Mouse (Mus musculus): Measurements from ENCODE around the gene Mob2. TPM values are rescaled to one million over a fixed set of nuclear protein-coding genes. Genes with fewer than 3 reads are reported as not detected.

The Mob2 gene
- polyA plus RNA-seq, 1 experiment from 2014 or later: 53.4 TPM

DNA sequence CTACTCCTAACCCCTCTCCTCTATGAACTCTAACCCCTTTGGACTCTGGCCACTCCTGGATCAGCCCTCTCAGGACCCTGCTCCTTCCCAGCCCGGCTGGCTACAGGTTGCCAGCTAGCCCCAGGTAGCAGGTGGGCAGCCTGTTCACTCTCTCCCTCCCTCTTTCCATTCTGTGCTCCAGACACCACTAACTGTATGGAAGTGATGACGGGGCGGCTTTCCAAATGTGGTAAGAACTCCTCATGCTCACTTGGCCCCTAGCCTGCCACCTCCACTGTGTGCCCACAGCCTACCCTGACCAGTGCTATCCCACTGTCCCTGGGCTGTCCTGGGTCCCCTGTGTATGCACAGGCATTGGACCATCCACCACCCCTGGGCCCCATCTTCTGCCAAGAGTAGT is 60.2 kb downstream of the Mob2 start:
- peaks cover 70% of the 10 kb centered on the region for H3K36me3 ChIP-seq
- WGBS: 92% methylated on average over 3 of the region's 3 CpGs
- H3K9me3 ChIP-seq: no peaks in the 10 kb centered on the region
- H3K4me2 ChIP-seq: no peak overlapping the region
- no peak overlapping the region for H3K4me3 ChIP-seq
- 0 out of 2 replicates have a peak overlapping the region, but pooled peaks have one; percentile 8 for H3K27ac ChIP-seq (replicated peaks)
- H3K4me1 ChIP-seq (replicated peaks): no peaks in the 10 kb centered on the region
- no peak for ATAC-seq (ENCODE audit: low FRiP score, low read depth)
- H3K27me3 ChIP-seq: no peaks in the 10 kb centered on the region
- no peak overlapping the region for H3K9ac ChIP-seq

DNA sequence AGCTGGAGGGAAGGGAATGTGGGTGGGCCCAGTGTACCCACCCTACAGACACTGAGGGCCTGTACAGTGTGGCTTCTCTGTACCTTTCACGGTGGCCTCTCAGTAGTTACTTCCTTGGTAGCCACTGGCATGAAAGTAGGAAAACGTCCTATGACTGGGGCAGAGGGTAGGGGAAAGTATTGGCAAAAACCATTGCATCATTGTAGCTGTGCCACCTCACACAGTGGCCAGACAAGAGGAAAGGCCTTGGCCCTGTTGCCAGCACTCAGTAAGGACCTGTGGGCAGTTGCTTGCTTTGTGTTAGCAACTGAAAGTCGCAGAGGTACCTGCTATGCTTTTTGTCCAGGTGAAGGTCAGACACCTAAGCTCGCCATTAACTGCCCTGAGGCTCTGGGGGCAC is 66.7 kb downstream of the Mob2 start:
- H3K4me2 ChIP-seq: no peak overlapping the region
- no peak overlapping the region for H3K27ac ChIP-seq (replicated peaks)
- H3K36me3 ChIP-seq: peaks cover 79% of the 10 kb centered on the region
- WGBS: 94% methylated on average over 4 of the region's 4 CpGs
- H3K9me3 ChIP-seq: no peaks in the 10 kb centered on the region
- H3K9ac ChIP-seq: no peak overlapping the region
- H3K4me3 ChIP-seq: no peak overlapping the region
- no peak for ATAC-seq (ENCODE audit: low FRiP score, low read depth)
- H3K27me3 ChIP-seq: no peaks in the 10 kb centered on the region
- H3K4me1 ChIP-seq (replicated peaks): no peaks in the 10 kb centered on the region

DNA sequence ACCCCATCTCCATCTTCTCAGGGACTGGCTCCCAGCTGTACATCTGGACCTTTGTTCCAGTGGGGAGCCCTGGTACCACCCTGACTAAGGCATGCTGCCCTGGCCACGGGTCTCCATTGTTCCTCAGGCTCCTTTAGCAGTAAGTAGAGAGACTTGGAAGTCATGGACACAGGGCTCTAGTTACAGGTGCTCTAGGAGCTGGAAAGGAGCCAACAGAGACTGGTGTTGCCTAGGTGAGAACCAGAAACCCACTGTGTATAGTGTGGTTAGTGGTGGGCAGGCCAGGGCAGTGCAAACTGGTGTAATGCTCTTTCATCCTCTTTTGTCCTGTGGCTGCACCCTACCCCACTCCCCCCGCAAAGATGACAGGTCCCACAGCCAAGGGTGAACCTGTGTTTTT is 69.7 kb downstream of the Mob2 start:
- peaks cover 72% of the 10 kb centered on the region for H3K36me3 ChIP-seq
- H3K4me1 ChIP-seq (replicated peaks): no peaks in the 10 kb centered on the region
- no peak overlapping the region for H3K9ac ChIP-seq
- H3K27me3 ChIP-seq: no peaks in the 10 kb centered on the region
- H3K4me2 ChIP-seq: no peak overlapping the region
- ATAC-seq (ENCODE audit: low FRiP score, low read depth): no peak; the same call in 1 of the 2 replicates
- H3K27ac ChIP-seq (replicated peaks): no peak overlapping the region
- no peaks in the 10 kb centered on the region for H3K9me3 ChIP-seq
- 68% methylated on average over 2 of the region's 2 CpGs for WGBS
- no peak overlapping the region for H3K4me3 ChIP-seq

DNA sequence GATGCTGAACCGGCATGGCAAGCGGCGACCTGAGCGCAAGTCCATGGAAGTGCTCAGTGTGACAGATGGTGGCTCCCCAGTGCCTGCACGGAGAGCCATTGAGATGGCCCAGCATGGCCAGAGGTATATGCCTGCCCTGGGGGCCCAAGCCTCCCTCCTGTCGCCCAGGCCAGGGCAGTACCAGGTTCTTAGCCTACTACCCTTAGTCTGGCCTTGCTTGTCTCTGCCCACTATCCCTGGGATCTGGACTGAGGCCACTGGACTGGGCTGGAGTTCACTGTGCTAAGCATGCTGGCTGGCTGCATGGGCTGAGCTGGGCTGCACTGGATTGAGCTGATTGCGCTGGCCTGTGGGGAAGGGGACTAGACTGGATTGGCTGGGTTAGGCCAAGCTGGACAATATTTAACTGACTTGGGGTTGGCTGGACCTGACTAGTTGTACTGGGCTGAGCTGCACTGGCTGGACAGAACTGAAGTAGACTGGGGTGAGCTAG is 72.5 kb downstream of the Mob2 start:
- no peaks in the 10 kb centered on the region for H3K4me1 ChIP-seq (replicated peaks)
- no peaks in the 10 kb centered on the region for H3K27me3 ChIP-seq
- H3K9ac ChIP-seq: no peak overlapping the region
- H3K4me2 ChIP-seq: no peak overlapping the region
- no peak overlapping the region for H3K4me3 ChIP-seq
- no peaks in the 10 kb centered on the region for H3K9me3 ChIP-seq
- peaks cover 55% of the 10 kb centered on the region for H3K36me3 ChIP-seq
- H3K27ac ChIP-seq (replicated peaks): no peak overlapping the region
- no peak for ATAC-seq (ENCODE audit: low FRiP score, low read depth)
- 83% methylated on average over 7 of the region's 7 CpGs for WGBS

DNA sequence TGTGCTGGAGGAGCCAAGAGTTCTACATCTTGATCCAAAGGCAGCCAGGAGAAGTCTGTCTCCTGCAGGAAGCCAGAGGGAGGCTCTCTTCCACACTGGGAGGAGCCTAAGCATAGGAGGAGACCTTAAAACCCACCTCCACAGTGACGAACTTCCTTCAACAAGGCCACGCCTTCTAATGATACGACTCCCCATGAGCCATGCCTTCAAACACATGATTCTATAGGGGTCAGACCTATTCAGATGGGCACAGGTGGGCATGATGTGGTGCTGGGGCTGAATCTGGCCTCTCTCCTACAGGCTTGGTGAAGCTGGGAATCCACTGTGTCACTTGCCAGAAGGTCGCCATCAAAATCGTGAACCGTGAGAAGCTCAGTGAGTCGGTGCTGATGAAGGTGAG is 79.6 kb downstream of the Mob2 start:
- Histone ChIP-seq H3K4me2 (no peak overlapping the region), H3K36me3 (peaks cover 8% of the 10 kb centered on the region), H3K4me1 (replicated peaks) (peaks cover 11% of the 10 kb centered on the region), H3K27me3 (no peaks in the 10 kb centered on the region), H3K27ac (replicated peaks) (no peak overlapping the region), H3K9me3 (no peaks in the 10 kb centered on the region), H3K4me3 (no peak overlapping the region), H3K9ac (no peak overlapping the region)
- no peak for ATAC-seq (ENCODE audit: low FRiP score, low read depth)
- 93% methylated on average over 7 of the region's 7 CpGs for WGBS

DNA sequence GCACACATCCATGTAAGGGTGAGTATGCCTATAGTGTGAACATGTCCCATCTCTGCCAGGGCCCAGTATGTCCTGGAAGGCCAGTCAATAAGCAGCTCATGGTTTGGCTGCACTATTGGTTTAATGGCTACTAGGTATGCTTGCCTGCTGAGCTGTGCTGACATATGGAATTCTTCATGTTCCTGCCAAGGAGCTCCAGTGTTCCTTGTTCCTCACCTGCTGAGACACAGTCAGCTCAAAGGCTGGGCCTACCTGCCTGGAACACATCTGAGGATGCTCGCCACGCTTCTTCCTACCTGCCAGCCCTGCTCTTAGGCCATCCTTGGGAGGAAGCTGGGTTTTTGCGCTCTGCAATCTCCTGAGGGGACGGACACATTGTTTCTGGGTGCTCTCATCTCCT is 81.6 kb downstream of the Mob2 start:
- WGBS: 93% methylated on average over 4 of the region's 4 CpGs
- Histone ChIP-seq H3K27ac (replicated peaks) (no peak overlapping the region), H3K9me3 (no peaks in the 10 kb centered on the region), H3K4me2 (no peak overlapping the region), H3K4me3 (no peak overlapping the region), H3K27me3 (no peaks in the 10 kb centered on the region), H3K4me1 (replicated peaks) (peaks cover 11% of the 10 kb centered on the region), H3K9ac (no peak overlapping the region), H3K36me3 (no peaks in the 10 kb centered on the region)
- no peak for ATAC-seq (ENCODE audit: low FRiP score, low read depth)

DNA sequence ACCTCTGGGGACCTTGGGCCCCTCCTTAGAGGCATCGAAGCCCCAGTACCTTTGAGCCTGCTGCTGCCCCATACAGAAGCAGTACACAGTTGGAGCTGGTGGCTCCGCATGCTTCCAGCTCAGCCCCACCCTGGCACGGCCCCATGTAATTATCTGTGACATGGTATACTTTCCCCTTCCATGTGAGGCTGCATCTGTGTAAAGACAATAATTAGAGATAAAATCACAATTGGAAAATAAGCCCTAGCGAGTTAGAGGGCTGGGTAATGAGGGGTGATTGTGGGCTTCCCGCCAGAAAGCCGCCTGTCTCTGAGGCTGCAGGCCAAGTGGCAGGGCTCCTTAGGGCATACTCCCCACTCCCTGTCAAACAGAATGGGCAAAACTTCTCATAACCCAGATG is 82.9 kb downstream of the Mob2 start:
- Histone ChIP-seq H3K4me3 (no peak overlapping the region), H3K9me3 (no peaks in the 10 kb centered on the region), H3K4me2 (no peak overlapping the region), H3K4me1 (replicated peaks) (peaks cover 15% of the 10 kb centered on the region), H3K27ac (replicated peaks) (no peak overlapping the region), H3K36me3 (no peaks in the 10 kb centered on the region), H3K9ac (no peak overlapping the region), H3K27me3 (no peaks in the 10 kb centered on the region)
- WGBS: 49% methylated on average over 6 of the region's 6 CpGs
- peak; percentile 13; the same call in 1 of the 2 replicates for ATAC-seq (ENCODE audit: low FRiP score, low read depth)

DNA sequence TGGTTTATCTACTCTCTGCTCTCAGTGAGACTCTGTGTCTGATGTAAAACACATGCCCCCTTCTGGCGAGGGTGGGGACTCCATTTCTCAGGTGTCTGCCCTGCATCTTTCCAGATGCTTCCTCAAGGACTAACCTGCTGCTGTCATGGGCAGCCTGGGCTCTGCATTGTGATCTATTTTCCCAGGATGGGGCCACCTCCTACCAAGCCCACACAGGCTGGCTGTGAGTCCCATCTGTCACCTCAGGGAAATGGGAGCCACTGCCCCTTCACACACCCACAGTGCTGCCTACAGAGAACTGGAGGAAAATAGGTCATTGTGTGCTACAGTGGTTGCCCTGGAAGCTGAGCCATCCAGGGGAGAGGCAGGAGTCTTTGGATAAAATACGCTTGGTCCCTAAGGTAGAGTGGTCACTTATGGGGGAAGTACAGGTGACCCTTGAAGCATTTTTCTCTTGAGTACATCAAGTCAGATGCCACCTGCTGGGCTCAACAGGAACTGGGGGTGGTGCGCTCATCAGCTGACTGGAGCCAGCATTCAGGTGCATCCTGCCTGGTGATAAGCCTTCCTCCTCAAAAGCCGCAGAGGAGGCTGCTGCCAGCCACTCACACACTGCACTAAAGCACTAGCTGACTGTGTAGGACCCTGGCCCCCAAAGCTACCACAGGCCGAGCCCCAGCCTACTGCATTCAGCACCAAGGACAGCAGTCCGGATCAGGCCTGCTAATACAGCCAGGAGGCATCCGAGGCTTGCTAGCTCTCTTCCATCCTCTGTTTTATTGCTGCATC is 87.8 kb downstream of the Mob2 start:
- no peaks in the 10 kb centered on the region for H3K9me3 ChIP-seq
- H3K4me1 ChIP-seq (replicated peaks): peaks cover 54% of the 10 kb centered on the region
- no peaks in the 10 kb centered on the region for H3K27me3 ChIP-seq
- H3K9ac ChIP-seq: no peak overlapping the region
- H3K4me2 ChIP-seq: no peak overlapping the region
- no peaks in the 10 kb centered on the region for H3K36me3 ChIP-seq
- WGBS: 51% methylated on average over 7 of the region's 7 CpGs
- no peak overlapping the region for H3K4me3 ChIP-seq
- ATAC-seq (ENCODE audit: low FRiP score, low read depth): 0 out of 2 replicates have a peak, but pooled peaks have one; percentile 17
- H3K27ac ChIP-seq (replicated peaks): no peak overlapping the region

DNA sequence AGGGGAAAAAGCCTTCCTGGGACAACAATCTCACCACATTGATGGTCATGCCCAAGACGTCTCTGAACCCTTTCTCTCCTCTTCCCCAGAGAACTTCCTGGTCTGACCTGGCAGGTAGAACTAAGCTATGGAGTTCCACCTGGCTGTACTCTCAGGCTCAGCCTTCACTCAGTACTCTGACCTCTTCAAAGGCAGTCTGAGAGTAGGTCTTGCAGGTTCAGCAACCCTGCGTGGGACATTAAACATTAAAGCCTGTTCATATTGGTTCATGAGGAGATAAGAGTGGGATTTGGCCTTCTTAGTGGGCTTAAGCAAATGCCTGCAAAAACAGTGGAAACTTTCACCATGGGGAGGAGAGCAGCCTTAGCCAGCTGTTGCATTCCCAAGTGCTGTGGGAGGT is 94.6 kb downstream of the Mob2 start:
- 85% methylated on average over 2 of the region's 2 CpGs for WGBS
- no peak overlapping the region for H3K9ac ChIP-seq
- no peak overlapping the region for H3K4me2 ChIP-seq
- no peaks in the 10 kb centered on the region for H3K27me3 ChIP-seq
- H3K9me3 ChIP-seq: no peaks in the 10 kb centered on the region
- H3K4me1 ChIP-seq (replicated peaks): peaks cover 83% of the 10 kb centered on the region
- no peak overlapping the region for H3K4me3 ChIP-seq
- no peak overlapping the region for H3K27ac ChIP-seq (replicated peaks)
- ATAC-seq (ENCODE audit: low FRiP score, low read depth): no peak
- no peaks in the 10 kb centered on the region for H3K36me3 ChIP-seq

DNA sequence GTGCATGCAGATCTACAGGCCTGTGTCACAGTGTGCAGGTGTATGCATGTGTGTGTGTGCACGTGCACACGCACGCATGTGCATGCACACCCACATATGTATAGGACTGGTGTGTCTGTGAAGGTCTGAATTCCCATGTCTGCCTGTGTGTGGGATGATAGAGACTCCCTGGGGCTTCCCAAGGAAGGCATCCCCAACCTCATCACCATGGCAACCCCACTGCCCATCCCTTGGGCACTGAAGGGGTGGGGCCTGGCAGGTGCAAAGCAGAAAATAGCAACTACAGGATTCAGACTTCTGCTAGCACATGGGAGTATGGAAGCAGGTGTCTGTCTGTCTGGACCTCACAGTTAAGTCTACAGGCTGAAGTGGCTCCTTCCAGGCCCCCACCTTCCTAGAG is 98.3 kb downstream of the Mob2 start:
- Histone ChIP-seq H3K4me3 (no peak overlapping the region), H3K9ac (no peak overlapping the region), H3K27me3 (no peaks in the 10 kb centered on the region), H3K27ac (replicated peaks) (no peak overlapping the region), H3K4me2 (no peak overlapping the region), H3K9me3 (no peaks in the 10 kb centered on the region), H3K36me3 (no peaks in the 10 kb centered on the region), H3K4me1 (replicated peaks) (peaks cover 81% of the 10 kb centered on the region)
- peak; percentile 12; the same call in 1 of the 2 replicates for ATAC-seq (ENCODE audit: low FRiP score, low read depth)
- WGBS: 86% methylated on average over 3 of the region's 3 CpGs

DNA sequence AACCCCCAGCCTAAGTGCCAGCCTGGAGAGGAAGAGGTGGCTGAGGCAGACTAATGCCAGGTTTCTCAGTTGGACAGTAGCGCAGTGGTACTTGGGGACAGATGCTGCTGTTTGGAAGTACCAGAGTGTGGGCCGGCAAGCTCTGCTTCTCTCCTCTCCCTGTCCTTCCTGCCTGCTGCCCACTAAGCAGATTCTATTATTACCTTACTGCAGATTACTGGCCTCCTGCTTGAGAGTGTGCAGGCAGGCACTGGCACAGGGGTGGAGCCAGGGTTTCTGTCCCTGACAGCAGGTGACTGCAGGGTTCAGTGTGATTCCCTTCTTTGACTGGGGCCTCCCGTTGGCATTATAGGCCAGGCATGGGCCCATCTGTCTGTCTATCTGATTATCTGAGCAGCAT is 99.4 kb downstream of the Mob2 start:
- H3K27ac ChIP-seq (replicated peaks): no peak overlapping the region
- H3K4me2 ChIP-seq: no peak overlapping the region
- H3K9me3 ChIP-seq: no peaks in the 10 kb centered on the region
- no peak overlapping the region for H3K9ac ChIP-seq
- no peaks in the 10 kb centered on the region for H3K27me3 ChIP-seq
- no peaks in the 10 kb centered on the region for H3K36me3 ChIP-seq
- no peak overlapping the region for H3K4me3 ChIP-seq
- WGBS: 61% methylated on average over 3 of the region's 3 CpGs
- H3K4me1 ChIP-seq (replicated peaks): peaks cover 84% of the 10 kb centered on the region
- ATAC-seq (ENCODE audit: low FRiP score, low read depth): no peak

DNA sequence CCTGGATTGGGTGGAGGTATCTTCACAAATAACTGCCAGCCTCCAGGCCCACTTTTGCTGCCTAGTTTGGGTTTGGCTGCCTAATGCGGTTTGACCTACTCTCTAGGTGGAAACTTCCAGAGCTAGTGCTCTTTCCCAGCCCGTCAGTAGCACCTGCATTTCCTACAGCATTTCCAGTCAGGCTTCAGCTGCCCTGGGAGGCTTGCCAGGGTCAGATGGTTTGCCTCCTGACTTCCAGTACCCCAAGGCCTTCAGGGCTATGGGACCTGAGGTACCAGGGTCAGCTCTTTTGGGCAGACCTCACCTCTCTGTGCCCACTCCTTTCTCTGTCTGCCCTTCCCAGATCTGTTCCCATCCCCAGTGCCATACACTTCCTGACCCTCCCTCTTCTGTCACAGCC is 99.9 kb downstream of the Mob2 start:
- Histone ChIP-seq H3K9ac (no peak overlapping the region), H3K27me3 (no peaks in the 10 kb centered on the region), H3K4me2 (no peak overlapping the region), H3K27ac (replicated peaks) (no peak overlapping the region), H3K4me3 (no peak overlapping the region), H3K36me3 (no peaks in the 10 kb centered on the region), H3K9me3 (no peaks in the 10 kb centered on the region), H3K4me1 (replicated peaks) (peaks cover 84% of the 10 kb centered on the region)
- WGBS: 88% methylated on average over 2 of the region's 2 CpGs
- ATAC-seq (ENCODE audit: low FRiP score, low read depth): no peak

DNA sequence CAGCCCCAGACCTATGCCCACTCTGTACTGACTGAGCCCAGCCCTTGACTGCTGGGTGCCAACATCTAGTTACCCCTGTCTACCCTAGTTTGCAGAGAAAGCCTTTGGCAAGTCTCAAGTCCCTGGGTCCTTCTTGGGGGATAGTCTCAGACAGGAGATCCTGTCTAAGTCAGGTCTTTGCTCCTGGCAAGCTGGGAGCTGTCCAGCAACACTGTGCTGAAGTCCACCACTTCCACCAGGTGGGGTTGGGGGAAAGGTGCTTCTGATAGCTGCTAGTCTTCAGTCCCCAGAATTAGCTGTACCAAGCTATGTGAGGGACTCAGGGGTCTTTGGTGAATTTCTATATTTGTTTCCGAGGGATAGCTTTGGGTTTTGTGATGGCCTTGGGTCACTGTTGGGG is 101.7 kb downstream of the Mob2 start:
- H3K27me3 ChIP-seq: no peaks in the 10 kb centered on the region
- no peaks in the 10 kb centered on the region for H3K9me3 ChIP-seq
- H3K4me3 ChIP-seq: no peak overlapping the region
- peaks cover 91% of the 10 kb centered on the region for H3K4me1 ChIP-seq (replicated peaks)
- H3K27ac ChIP-seq (replicated peaks): no peak overlapping the region
- ATAC-seq (ENCODE audit: low FRiP score, low read depth): no peak
- WGBS: 85% methylated on average over 1 of the region's 1 CpGs
- no peak overlapping the region for H3K9ac ChIP-seq
- H3K4me2 ChIP-seq: no peak overlapping the region
- H3K36me3 ChIP-seq: no peaks in the 10 kb centered on the region
